Mouse (Mus musculus): Measurements from ENCODE around the gene Map3k13. TPM values are rescaled to one million over a fixed set of nuclear protein-coding genes. Genes with fewer than 3 reads are reported as not detected.
A peak's percentile ranks its signal among the peaks of the same experiment; 100 is the strongest.

The Map3k13 gene
- total and polyA plus RNA-seq, 2 experiments from 2014 or later, result 3.0 to 8.7 TPM

- H3K9ac ChIP-seq, result no peak overlapping the region
- no peaks in the 10 kb centered on the region for H3K36me3 ChIP-seq (ENCODE audit: insufficient read depth)
- H3K4me2 ChIP-seq (ENCODE audit: low read depth), result no peak overlapping the region
- ATAC-seq (no peak), DNase-seq (no peak)
- no peak for TF ChIP-seq CTCF (IDR thresholded peaks at IDR 0.05; ENCODE audit: low read depth)
- H3K4me3 ChIP-seq (ENCODE audit: low read depth, low read length), result no peak overlapping the region
- no peaks in the 10 kb centered on the region for H3K4me1 ChIP-seq (ENCODE audit: insufficient read depth)
- WGBS, result 75% methylated on average over 3 of the region's 3 CpGs
- no peaks in the 10 kb centered on the region for H3K27me3 ChIP-seq (ENCODE audit: insufficient read depth, low read length)
- H3K27ac ChIP-seq (ENCODE audit: low read depth, low read length), result no peak overlapping the region
- H3K9me3 ChIP-seq (ENCODE audit: low read length), result no peaks in the 10 kb centered on the region
Measured at GRCm38 (mm10) chr16:21781277-21781676, 12.9 kb upstream of the Map3k13 start.

GRCm38 (mm10) chr16:21781895-21782294 lies 12.3 kb upstream of the Map3k13 start:
- no peak overlapping the region for H3K27ac ChIP-seq (ENCODE audit: low read depth, low read length)
- H3K9me3 ChIP-seq (ENCODE audit: low read length), result no peaks in the 10 kb centered on the region
- H3K36me3 ChIP-seq (ENCODE audit: insufficient read depth), result no peaks in the 10 kb centered on the region
- DNase-seq (no peak), ATAC-seq (no peak)
- H3K4me2 ChIP-seq (ENCODE audit: low read depth), result no peak overlapping the region
- no peak overlapping the region for H3K9ac ChIP-seq
- no peak overlapping the region for H3K4me3 ChIP-seq (ENCODE audit: low read depth, low read length)
- no peak for TF ChIP-seq CTCF (IDR thresholded peaks at IDR 0.05; ENCODE audit: low read depth)
- H3K4me1 ChIP-seq (ENCODE audit: insufficient read depth), result no peaks in the 10 kb centered on the region
- no peaks in the 10 kb centered on the region for H3K27me3 ChIP-seq (ENCODE audit: insufficient read depth, low read length)
- whole genome bisulfite sequencing, result 78% methylated on average over 3 of the region's 3 CpGs

- DNase-seq (no peak), ATAC-seq (no peak)
- Histone ChIP-seq H3K9ac (no peak overlapping the region), H3K9me3 (ENCODE audit: low read length) (no peaks in the 10 kb centered on the region), H3K4me2 (ENCODE audit: low read depth) (no peak overlapping the region), H3K27me3 (ENCODE audit: insufficient read depth, low read length) (no peaks in the 10 kb centered on the region), H3K27ac (ENCODE audit: low read depth, low read length) (no peak overlapping the region), H3K36me3 (ENCODE audit: insufficient read depth) (no peaks in the 10 kb centered on the region), H3K4me1 (ENCODE audit: insufficient read depth) (peaks cover 7% of the 10 kb centered on the region; the same call in 1 of the 2 replicates), H3K4me3 (ENCODE audit: low read depth, low read length) (no peak overlapping the region)
- TF ChIP-seq CTCF (IDR thresholded peaks at IDR 0.05; ENCODE audit: low read depth), result no peak
- 77% methylated on average over 2 of the region's 2 CpGs for WGBS
Measured at GRCm38 (mm10) chr16:21782807-21783206, 11.3 kb upstream of the Map3k13 start.

GRCm38 (mm10) chr16:21785000-21785399 lies 9.1 kb upstream of the Map3k13 start:
- no peak overlapping the region for H3K4me2 ChIP-seq (ENCODE audit: low read depth)
- 76% methylated on average over 4 of the region's 4 CpGs for WGBS
- no peaks in the 10 kb centered on the region for H3K9me3 ChIP-seq (ENCODE audit: low read length)
- H3K4me3 ChIP-seq (ENCODE audit: low read depth, low read length), result no peak overlapping the region
- no peak overlapping the region for H3K9ac ChIP-seq
- peaks cover 10% of the 10 kb centered on the region; the same call in 1 of the 2 replicates for H3K4me1 ChIP-seq (ENCODE audit: insufficient read depth)
- 0 out of 2 replicates have a peak, but pooled peaks have one; percentile 3 for TF ChIP-seq CTCF (IDR thresholded peaks at IDR 0.05; ENCODE audit: low read depth)
- no peak for DNase-seq
- ATAC-seq, result no peak
- H3K27me3 ChIP-seq (ENCODE audit: insufficient read depth, low read length), result no peaks in the 10 kb centered on the region
- H3K27ac ChIP-seq (ENCODE audit: low read depth, low read length), result no peak overlapping the region
- H3K36me3 ChIP-seq (ENCODE audit: insufficient read depth), result no peaks in the 10 kb centered on the region

GRCm38 (mm10) chr16:21786317-21786716 lies 7.8 kb upstream of the Map3k13 start:
- DNase-seq (no peak), ATAC-seq (no peak)
- Histone ChIP-seq H3K4me1 (ENCODE audit: insufficient read depth) (peaks cover 10% of the 10 kb centered on the region; the same call in 1 of the 2 replicates), H3K4me3 (ENCODE audit: low read depth, low read length) (no peak overlapping the region), H3K27ac (ENCODE audit: low read depth, low read length) (no peak overlapping the region), H3K9ac (no peak overlapping the region), H3K4me2 (ENCODE audit: low read depth) (no peak overlapping the region), H3K36me3 (ENCODE audit: insufficient read depth) (no peaks in the 10 kb centered on the region), H3K9me3 (ENCODE audit: low read length) (no peaks in the 10 kb centered on the region), H3K27me3 (ENCODE audit: insufficient read depth, low read length) (no peaks in the 10 kb centered on the region)
- no peak for TF ChIP-seq CTCF (IDR thresholded peaks at IDR 0.05; ENCODE audit: low read depth)
- 85% methylated on average over 8 of the region's 8 CpGs for WGBS

- TF ChIP-seq CTCF (IDR thresholded peaks at IDR 0.05; ENCODE audit: low read depth), result no peak
- peak within 1 kb of the TSS; percentile 45 for H3K4me3 ChIP-seq (ENCODE audit: low read depth, low read length)
- peak within 1 kb of the TSS; percentile 60 for H3K9ac ChIP-seq
- H3K4me2 ChIP-seq (ENCODE audit: low read depth), result peak within 1 kb of the TSS; percentile 58
- DNase-seq (peak; percentile 49), ATAC-seq (peak; percentile 96)
- peaks cover 10% of the 10 kb centered on the region; the same call in 1 of the 2 replicates for H3K4me1 ChIP-seq (ENCODE audit: insufficient read depth)
- no peaks in the 10 kb centered on the region for H3K9me3 ChIP-seq (ENCODE audit: low read length)
- WGBS, result 14% methylated on average over 28 of the region's 28 CpGs
- no peak within 1 kb of the TSS for H3K27ac ChIP-seq (ENCODE audit: low read depth, low read length)
- no peaks in the 10 kb centered on the region for H3K36me3 ChIP-seq (ENCODE audit: insufficient read depth)
- H3K27me3 ChIP-seq (ENCODE audit: insufficient read depth, low read length), result no peaks in the 10 kb centered on the region
Measured at GRCm38 (mm10) chr16:21787516-21788353, 6.4 kb upstream of the Map3k13 start, which contains the start of gene Ehhadh. TSS of gene Ehhadh (minus strand) at chr16:21787807.

GRCm38 (mm10) chr16:21788581-21788980 lies 5.6 kb upstream of the Map3k13 start:
- Histone ChIP-seq H3K27me3 (ENCODE audit: insufficient read depth, low read length) (no peaks in the 10 kb centered on the region), H3K27ac (ENCODE audit: low read depth, low read length) (no peak overlapping the region), H3K4me1 (ENCODE audit: insufficient read depth) (peaks cover 10% of the 10 kb centered on the region; the same call in 1 of the 2 replicates), H3K9ac (no peak overlapping the region), H3K9me3 (ENCODE audit: low read length) (no peaks in the 10 kb centered on the region), H3K4me3 (ENCODE audit: low read depth, low read length) (no peak overlapping the region), H3K4me2 (ENCODE audit: low read depth) (no peak overlapping the region), H3K36me3 (ENCODE audit: insufficient read depth) (no peaks in the 10 kb centered on the region)
- TF ChIP-seq CTCF (IDR thresholded peaks at IDR 0.05; ENCODE audit: low read depth), result peak; percentile 39; the same call in 1 of the 2 replicates
- 60% methylated on average over 3 of the region's 3 CpGs for WGBS
- no peak for ATAC-seq
- DNase-seq, result no peak

Measured in forebrain, postnatal 0 days (tissue).